Mouse (Mus musculus) left cerebral cortex, postnatal 36 days (tissue): ENCODE data around the gene Clic6. TPM values are rescaled to one million over a fixed set of nuclear protein-coding genes. Genes with fewer than 3 reads are reported as not detected.

Source experiments
- DNase-seq, 2 experiments: peaks; one replicate each; pipeline ENCODE4 v3.0.0; 2021 to 2022; ENCODE audit warnings: low spot score in 2 of 2, mixed read lengths in 1 of 2
- intact Hi-C: fragments of 180-260 bp; cut with DNase I; formaldehyde crosslinking; loops from one replicate; pipeline ENCODE4 v1.15.1; 2025
- total RNA-seq, 2 experiments: library from RNA; stranded (reverse); gene quantifications; 2 replicates each; pipeline ENCODE4 v1.2.3; 2021

Gene Clic6
- total RNA-seq, 2 experiments from 2014 or later: 0.62 to 2.1 TPM

DNA sequence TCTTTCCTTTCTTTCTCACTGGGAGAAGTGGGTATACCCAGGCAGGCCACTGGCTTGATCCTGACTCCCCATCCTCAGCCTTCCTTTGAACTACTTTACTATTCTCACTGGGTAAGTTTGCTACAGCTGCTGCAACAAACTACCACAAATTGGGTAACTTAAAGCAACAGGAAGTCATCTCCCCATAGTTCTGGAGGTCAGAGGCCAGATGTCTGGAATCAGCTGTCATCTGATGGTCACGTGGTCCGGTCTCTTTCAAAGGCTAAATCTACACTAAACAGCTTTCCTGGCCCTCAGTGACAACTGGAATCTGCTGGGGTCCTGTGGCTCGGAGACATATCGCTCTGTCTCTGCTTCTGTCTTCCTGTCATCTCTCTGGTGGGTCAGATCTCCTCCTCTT lies 87.7 kb downstream of the Clic6 start:
- intact Hi-C loops: no loop called here
- DNase-seq: no peak

DNA sequence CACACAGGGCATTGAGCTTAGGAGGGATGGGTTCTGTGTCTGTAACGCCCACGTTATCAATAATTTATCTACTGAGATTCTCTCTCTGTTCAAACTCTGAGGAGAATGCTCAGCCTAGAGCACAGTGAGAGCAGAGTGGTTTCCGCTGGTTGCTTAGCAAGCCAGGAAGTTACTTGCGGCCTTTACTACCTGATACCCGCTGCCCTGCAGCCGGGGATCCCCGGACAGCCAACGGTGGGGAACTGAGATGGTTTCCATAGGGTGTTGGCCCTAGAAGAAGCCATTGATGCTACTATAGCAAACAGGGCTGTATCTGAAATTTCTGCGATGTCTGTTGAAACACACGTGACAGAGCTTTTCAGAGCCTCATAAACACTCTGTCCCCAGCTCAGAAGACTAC lies 90.3 kb downstream of the Clic6 start:
- intact Hi-C loops: no loop called here
- no peak for DNase-seq

DNA sequence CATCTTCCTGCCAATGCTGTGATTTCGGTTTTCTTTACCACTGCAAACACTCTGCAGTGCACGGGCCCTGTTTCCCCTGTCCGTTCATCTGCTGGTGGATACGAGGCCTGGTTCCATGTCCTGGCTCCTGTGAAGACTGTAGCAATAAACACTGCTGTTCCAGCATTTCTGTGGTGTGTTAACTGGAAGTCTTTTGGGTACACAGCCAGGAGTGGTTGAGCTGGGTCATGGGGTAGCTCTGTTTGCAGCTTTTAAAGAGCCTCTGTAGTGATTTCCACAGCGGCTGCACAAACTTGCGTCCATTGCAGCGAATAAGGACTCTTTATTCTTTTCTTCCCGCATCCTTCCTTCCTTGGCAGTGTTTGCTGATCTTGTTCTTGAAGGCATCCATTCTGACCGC lies 91.8 kb downstream of the Clic6 start:
- intact Hi-C loops: no loop called here
- no peak for DNase-seq

DNA sequence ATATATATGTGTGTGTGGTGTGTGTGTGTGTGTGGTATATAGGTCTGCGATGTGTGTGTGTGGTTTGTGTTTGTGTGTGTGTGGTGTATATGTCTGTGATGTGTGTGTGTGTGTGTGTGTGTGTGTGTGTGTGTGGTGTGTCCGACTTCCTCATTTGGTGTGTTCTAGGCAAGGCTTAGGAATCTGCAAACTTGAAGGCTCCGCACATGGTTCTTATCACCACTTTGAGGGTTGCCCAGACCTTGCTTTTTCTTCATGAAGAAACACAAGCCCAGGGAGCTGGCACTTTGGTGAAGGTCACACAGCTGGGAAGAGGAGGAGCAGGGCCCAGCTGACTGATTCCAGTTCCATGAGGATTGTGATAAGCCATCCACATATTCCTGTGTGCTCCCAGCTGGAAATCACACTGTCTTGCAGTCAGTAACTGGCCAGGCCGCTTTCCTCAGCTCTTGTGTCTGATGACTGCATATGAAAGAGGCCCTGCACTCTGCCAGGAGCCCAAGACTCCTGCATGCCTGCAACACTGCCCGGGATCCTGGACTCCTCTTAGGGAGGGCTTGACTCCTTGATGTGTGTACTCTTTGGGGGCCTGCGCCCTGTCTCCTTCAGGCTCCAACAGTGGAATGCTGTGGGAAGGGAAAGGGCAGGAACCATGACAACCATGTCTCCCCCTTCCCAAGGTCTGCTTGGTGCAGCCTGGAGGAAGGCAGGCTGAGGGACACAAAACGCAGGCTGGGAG lies 93.5 kb downstream of the Clic6 start:
- intact Hi-C loops: no loop called here
- no peak for DNase-seq

DNA sequence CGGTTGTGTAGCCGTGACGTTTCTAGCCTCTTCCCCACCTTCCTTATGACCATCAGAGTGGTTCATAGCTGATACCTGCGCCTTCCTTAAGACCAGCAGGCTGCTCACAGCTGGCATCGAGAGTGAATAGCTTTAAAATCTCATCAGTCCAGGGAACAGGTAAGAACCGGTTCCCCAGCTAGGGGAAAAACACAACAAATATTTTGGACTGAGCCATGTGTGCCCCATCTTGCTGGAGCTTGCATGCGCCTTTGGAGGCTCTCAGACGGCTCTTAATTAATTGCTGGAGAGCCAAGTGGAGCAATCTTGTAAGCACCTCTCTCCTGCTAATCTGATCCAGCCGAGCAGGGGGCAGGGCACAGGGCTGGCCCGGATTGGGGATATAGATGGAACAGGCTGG lies 95.4 kb downstream of the Clic6 start:
- intact Hi-C loops: no loop called here
- no peak for DNase-seq

DNA sequence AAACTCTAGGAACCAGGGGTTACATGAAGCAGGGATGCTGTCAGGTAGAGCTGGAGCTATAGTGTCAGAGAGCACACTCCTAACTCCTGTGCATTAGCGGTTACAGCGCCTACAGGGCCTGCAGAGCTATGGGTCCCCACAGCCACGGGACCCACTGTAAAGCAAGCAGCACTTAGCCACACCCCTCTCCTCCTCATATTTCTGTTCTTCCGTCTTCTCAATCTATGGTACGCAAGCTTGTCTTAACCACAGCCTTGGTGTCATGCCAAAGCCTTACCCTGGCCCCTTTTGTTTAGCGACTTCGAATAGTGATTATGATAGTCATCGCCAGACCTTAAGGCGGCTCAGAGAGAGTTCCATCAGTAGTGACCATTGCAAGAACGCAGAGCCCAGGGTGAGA lies 96.2 kb downstream of the Clic6 start:
- intact Hi-C loops: no loop called here

DNA sequence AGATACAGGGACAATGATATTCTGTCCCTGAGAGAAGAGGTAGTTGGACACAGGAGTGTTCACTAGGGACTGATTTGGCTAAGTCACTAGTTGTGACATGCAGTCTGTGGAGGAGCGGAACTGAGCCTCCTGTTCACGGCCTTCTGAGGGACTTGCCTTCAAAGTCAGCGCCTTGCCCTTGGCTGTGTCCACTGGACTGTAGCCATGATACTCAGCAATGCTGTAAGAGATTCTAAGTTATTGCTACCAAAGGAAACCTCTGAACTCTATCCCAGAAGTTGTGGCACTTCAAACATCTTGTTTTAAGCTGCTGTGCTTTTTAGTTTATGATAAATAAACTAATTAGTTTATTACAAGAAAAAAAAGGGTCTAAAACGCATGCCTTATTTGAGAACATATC lies 102.3 kb downstream of the Clic6 start:
- no peak for DNase-seq
- intact Hi-C loops: no loop called here

More for the DNA sequence above, 96.2 kb downstream of the Clic6 start:
- DNase-seq: no peak

Other genes starting within 250 kb of the Clic6 start
- gene Kcne2, start 193.3 kb upstream of the Clic6 start, total RNA-seq: under 1 TPM in 1 of 2 experiments, not detected in 1; 0.17 TPM
- 10 to 100 TPM; 15.8 to 16.2 TPM for gene Smim11, start 184.4 kb upstream of the Clic6 start, total RNA-seq
- gene Fam243, start 164.3 kb upstream of the Clic6 start, total RNA-seq: not detected
- gene Kcne1, start 126.3 kb upstream of the Clic6 start, total RNA-seq: not detected
- 10 to 100 TPM; 55.4 to 60.9 TPM for gene Rcan1, start 14.9 kb upstream of the Clic6 start, total RNA-seq